In the genomic region with DNA sequence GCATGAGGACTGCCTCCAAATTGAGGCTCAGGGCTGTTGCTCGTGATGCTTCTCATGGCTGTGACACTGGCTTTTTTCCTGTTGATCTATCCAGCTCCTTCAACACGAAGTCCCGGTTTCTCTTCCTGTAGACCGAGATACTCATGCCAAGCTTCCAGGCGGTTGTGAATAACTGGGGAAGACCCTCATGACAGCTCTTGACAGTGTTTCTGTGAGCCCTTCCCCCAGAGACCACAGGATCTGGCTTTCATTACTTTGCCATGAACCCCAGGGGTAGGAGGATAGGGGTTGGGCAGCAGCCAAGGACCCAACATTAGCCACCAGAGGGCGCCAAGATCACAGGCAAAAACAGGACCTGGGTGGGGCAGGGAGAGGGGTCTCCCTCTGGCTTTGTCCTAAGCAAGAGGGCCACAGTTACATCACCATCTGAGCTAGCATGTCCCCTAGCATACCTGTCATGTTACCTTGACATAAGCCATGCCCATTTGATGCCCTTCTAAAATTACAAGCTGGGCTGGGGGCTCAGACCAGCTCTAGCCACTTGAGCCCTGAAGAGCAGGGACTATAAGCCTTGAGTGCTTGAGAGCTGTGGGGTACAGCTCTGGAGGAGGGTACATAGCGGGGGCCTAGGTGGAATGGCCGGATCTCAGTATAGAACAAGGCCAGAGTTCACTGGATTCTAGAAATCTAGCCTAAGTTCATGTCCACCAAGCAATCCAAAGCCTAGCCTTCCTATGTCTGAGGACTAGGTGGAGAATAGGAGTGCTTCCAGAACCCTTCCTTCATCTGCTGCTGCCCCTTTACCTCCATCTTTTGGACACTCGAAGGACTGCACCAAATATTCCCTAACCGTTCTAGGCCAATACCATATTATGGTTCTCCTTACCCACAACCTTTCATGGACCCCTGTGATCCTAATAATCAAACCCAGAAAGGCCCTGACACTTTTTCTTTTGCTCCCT, we compare ENCODE assay signal across 8 mouse cellular contexts. TPM values are rescaled to one million over a fixed set of nuclear protein-coding genes. Genes with fewer than 3 reads are reported as not detected.
DNase-seq lines count a peak whose midpoint lies in the region; ATAC-seq lines count a peak whose summit lies in the region.

A gene (minus strand): TSS at position 51 of the 962 bp plus-strand sequence.

- no peak within 1 kb of the TSS for H3K27ac ChIP-seq in midbrain, embryonic 11.5 days (ENCODE audit: low read depth, low read length)
- no peak within 1 kb of the TSS for H3K27ac ChIP-seq in midbrain, embryonic 13.5 days
- no peak within 1 kb of the TSS for H3K27ac ChIP-seq in embryonic facial prominence, embryonic 14.5 days (replicated peaks; ENCODE audit: low read depth, low read length)
- no peak within 1 kb of the TSS for H3K27ac ChIP-seq in neural tube, embryonic 11.5 days (ENCODE audit: low read depth, low read length)

- H3K36me3 ChIP-seq in midbrain, embryonic 11.5 days (ENCODE audit: control insufficient read depth, insufficient read depth, low read length): no peaks in the 10 kb centered on the region
- no peaks in the 10 kb centered on the region for H3K36me3 ChIP-seq in midbrain, embryonic 13.5 days
- no peaks in the 10 kb centered on the region for H3K36me3 ChIP-seq in embryonic facial prominence, embryonic 14.5 days (ENCODE audit: control insufficient read depth, insufficient read depth, low read length)
- no peaks in the 10 kb centered on the region for H3K36me3 ChIP-seq in neural tube, embryonic 11.5 days (ENCODE audit: control insufficient read depth, insufficient read depth, low read length)

- 59% methylated on average over 10 of the region's 10 CpGs for WGBS in midbrain, embryonic 11.5 days
- 55% methylated on average over 10 of the region's 10 CpGs for WGBS in midbrain, embryonic 13.5 days
- WGBS in embryonic facial prominence, embryonic 14.5 days: 32% methylated on average over 10 of the region's 10 CpGs
- 48% methylated on average over 10 of the region's 10 CpGs for WGBS in neural tube, embryonic 11.5 days

- H3K4me2 ChIP-seq in midbrain, embryonic 11.5 days: no peak within 1 kb of the TSS
- no peak within 1 kb of the TSS for H3K4me2 ChIP-seq in midbrain, embryonic 13.5 days (replicated peaks)
- H3K4me2 ChIP-seq in embryonic facial prominence, embryonic 14.5 days (ENCODE audit: low read depth, low read length): no peak within 1 kb of the TSS
- H3K4me2 ChIP-seq in neural tube, embryonic 11.5 days (ENCODE audit: low read depth): no peak within 1 kb of the TSS

- no peak within 1 kb of the TSS for H3K9ac ChIP-seq in midbrain, embryonic 11.5 days (ENCODE audit: low read length)
- no peak within 1 kb of the TSS for H3K9ac ChIP-seq in midbrain, embryonic 13.5 days (replicated peaks)
- no peak within 1 kb of the TSS for H3K9ac ChIP-seq in embryonic facial prominence, embryonic 14.5 days (ENCODE audit: low read depth, low read length)
- no peak within 1 kb of the TSS for H3K9ac ChIP-seq in neural tube, embryonic 11.5 days (ENCODE audit: low read length)

- no peaks in the 10 kb centered on the region for H3K9me3 ChIP-seq in midbrain, embryonic 11.5 days (ENCODE audit: control insufficient read depth, low read length)
- no peaks in the 10 kb centered on the region for H3K9me3 ChIP-seq in midbrain, embryonic 13.5 days
- H3K9me3 ChIP-seq in embryonic facial prominence, embryonic 14.5 days (ENCODE audit: control insufficient read depth, low read length): no peaks in the 10 kb centered on the region
- H3K9me3 ChIP-seq in neural tube, embryonic 11.5 days (ENCODE audit: control insufficient read depth, low read length): no peaks in the 10 kb centered on the region

- H3K4me1 ChIP-seq in midbrain, embryonic 11.5 days (ENCODE audit: control insufficient read depth, insufficient read depth, low read length): no peaks in the 10 kb centered on the region
- no peaks in the 10 kb centered on the region for H3K4me1 ChIP-seq in midbrain, embryonic 13.5 days (replicated peaks)
- no peaks in the 10 kb centered on the region for H3K4me1 ChIP-seq in embryonic facial prominence, embryonic 14.5 days (ENCODE audit: control insufficient read depth, insufficient read depth, low read length)
- H3K4me1 ChIP-seq in neural tube, embryonic 11.5 days (ENCODE audit: control insufficient read depth, insufficient read depth, low read length): no peaks in the 10 kb centered on the region

- peak; percentile 46; the same call in 1 of the 2 replicates for ATAC-seq in midbrain, embryonic 11.5 days (ENCODE audit: low FRiP score)
- no peak for ATAC-seq in midbrain, embryonic 13.5 days
- ATAC-seq in embryonic facial prominence, embryonic 14.5 days (ENCODE audit: low read depth): peak; percentile 84; the same call in 1 of the 2 replicates
- ATAC-seq in hematopoietic stem cell, adult 5-6 weeks (replicated peaks in 1 of 2; ENCODE audit: insufficient read depth in 1 of 2, low FRiP score in 2 of 2, low TSS enrichment in 1 of 2, low read depth in 1 of 2, poor library complexity in 2 of 2, severe bottlenecking in 2 of 2): peak; percentile 52 to 55; a peak in 2 of 4 replicates
- 0 out of 2 replicates have a peak, but pooled peaks have one; percentile 50 for ATAC-seq in neural tube, embryonic 11.5 days (ENCODE audit: insufficient read depth, low FRiP score, low TSS enrichment)

- no peaks in the 10 kb centered on the region for H3K27me3 ChIP-seq in midbrain, embryonic 11.5 days (ENCODE audit: control insufficient read depth, insufficient read depth, low read length)
- H3K27me3 ChIP-seq in midbrain, embryonic 13.5 days: no peaks in the 10 kb centered on the region
- H3K27me3 ChIP-seq in embryonic facial prominence, embryonic 14.5 days (replicated peaks; ENCODE audit: control insufficient read depth, insufficient read depth, low read length): no peaks in the 10 kb centered on the region
- H3K27me3 ChIP-seq in neural tube, embryonic 11.5 days (ENCODE audit: control insufficient read depth, insufficient read depth, low read length): no peaks in the 10 kb centered on the region

- intact Hi-C loops in left cerebral cortex, postnatal 36 days (cut with DNase I): loop anchor here (5.0 kb wide), 1 partner anchor 372 kb away; no protein-coding TSS in a partner anchor

- no peak within 1 kb of the TSS for H3K4me3 ChIP-seq in midbrain, embryonic 11.5 days (ENCODE audit: low read depth, low read length)
- H3K4me3 ChIP-seq in midbrain, embryonic 13.5 days (replicated peaks): no peak within 1 kb of the TSS
- H3K4me3 ChIP-seq in embryonic facial prominence, embryonic 14.5 days (ENCODE audit: low read depth, low read length): no peak within 1 kb of the TSS
- H3K4me3 ChIP-seq in neural tube, embryonic 11.5 days (ENCODE audit: low read depth, low read length): no peak within 1 kb of the TSS

- peak; percentile 94 for DNase-seq in midbrain, embryonic 11.5 days (ENCODE audit: low spot score, missing footprints)
- DNase-seq in adrenal gland, postnatal 10 days: peak; percentile 82
- peak; percentile 46 for DNase-seq in embryonic facial prominence, embryonic 14.5 days (ENCODE audit: low spot score)
- DNase-seq in left cerebral cortex, postnatal 36 days (ENCODE audit: low spot score in 2 of 2): peak; percentile 36 to 37
- DNase-seq in neural tube, embryonic 11.5 days (ENCODE audit: low spot score): peak; percentile 74
- peak; percentile 68 for DNase-seq in urinary bladder, postnatal 25 days (ENCODE audit: low spot score)

RNA-seq across cellular contexts. Expression of the gene that starts here (rescaled TPM):
- polyA plus RNA-seq in midbrain, embryonic 11.5 days (2014; fragmentation: Nextera tagmentation; extraction: Ambion mirVana): 0.57 and 0.70 TPM in 2 replicates
- 0.95 and 1.2 TPM in 2 replicates for polyA plus RNA-seq in midbrain, embryonic 13.5 days (2015; fragmentation: Nextera tagmentation; extraction: Ambion mirVana)
- total RNA-seq in adrenal gland, postnatal 10 days (2021): 1 to 10 TPM in 1 of 2 experiments, under 1 TPM in 1; 0.99 to 1.0 TPM
- polyA plus RNA-seq in embryonic facial prominence, embryonic 14.5 days (2014; fragmentation: Nextera tagmentation; extraction: Ambion mirVana): 14.7 and 18.2 TPM in 2 replicates
- 0.13 and 0.30 TPM in 2 replicates for total RNA-seq in hematopoietic stem cell, adult 5-6 weeks (2017)
- total RNA-seq in left cerebral cortex, postnatal 36 days (2021): not detected
- 0.68 and 0.77 TPM in 2 replicates for polyA plus RNA-seq in neural tube, embryonic 11.5 days (2014; fragmentation: Nextera tagmentation; extraction: Ambion mirVana)

Comparison
In these comparisons a context has a peak if more than half of its experiments do, and no peak if none do; other contexts are left out.
1. Peak in DNase-seq and ATAC-seq in midbrain, embryonic 11.5 days; RNA of the gene not detected or under 1 TPM.
2. Peak in ATAC-seq in hematopoietic stem cell, adult 5-6 weeks; RNA of the gene not detected or under 1 TPM.
3. Peak in DNase-seq in left cerebral cortex, postnatal 36 days; RNA of the gene not detected or under 1 TPM.
4. Peak in DNase-seq and ATAC-seq in neural tube, embryonic 11.5 days; RNA of the gene not detected or under 1 TPM.
5. DNase-seq: peak in every context shown above with its lines; median percentile 94 in midbrain, embryonic 11.5 days; 82 in adrenal gland, postnatal 10 days; 74 in neural tube, embryonic 11.5 days; 68 in urinary bladder, postnatal 25 days; 46 in embryonic facial prominence, embryonic 14.5 days; 36 in left cerebral cortex, postnatal 36 days.